Mouse (Mus musculus) thymus, adult 2 months (tissue): ENCODE data around the gene Cfd.

Experiments used
- CTCF ChIP-seq: fragments of 200-500 bp; IDR thresholded peaks from 2 replicates; pipeline ENCODE4 v1.5.1; 2012; ENCODE audit warnings: mild to moderate bottlenecking, control low read depth, low read length, moderate library complexity, borderline replicate concordance; ENCODE audit not compliant: control insufficient read depth, poor library complexity, insufficient read depth; ENCODE audit errors: extremely low read depth
- POLR2A ChIP-seq: fragments of 200-500 bp; IDR thresholded peaks from 2 replicates; pipeline ENCODE4 v1.6.1; 2012; ENCODE audit warnings: mild to moderate bottlenecking, low read length, control low read depth, moderate library complexity; ENCODE audit not compliant: control insufficient read depth, poor library complexity, insufficient read depth; ENCODE audit errors: extremely low read depth

DNA sequence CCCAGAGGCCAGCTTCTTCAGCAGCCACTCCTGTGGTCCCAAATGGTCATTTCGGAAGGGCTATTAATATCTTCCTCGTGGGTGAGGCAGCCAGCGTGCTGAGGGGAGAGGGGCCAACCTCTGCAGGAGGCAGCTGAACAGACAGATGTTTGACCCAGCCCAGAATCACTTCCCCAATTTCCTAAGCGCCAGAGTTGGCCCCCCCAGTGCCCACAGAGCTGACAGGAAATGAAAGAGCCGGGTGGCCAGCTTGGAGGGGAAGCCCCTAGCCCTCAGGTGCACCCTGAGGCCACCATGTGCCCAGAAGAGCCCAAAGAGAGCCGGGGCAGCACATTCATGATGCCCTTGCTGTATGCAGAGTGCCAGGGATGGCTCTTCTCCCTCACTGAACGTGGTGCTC is 50.1 kb downstream of the Cfd start:
- TF ChIP-seq POLR2A, result no peak
- no peak for TF ChIP-seq CTCF
